Mouse (Mus musculus) midbrain, embryonic 12.5 days (tissue): ENCODE results near the gene Gm20850. TPM values are rescaled to one million over a fixed set of nuclear protein-coding genes. Genes with fewer than 3 reads are reported as not detected.
"Not testable (repeated sequence)": the region's sequence is repeated elsewhere in the genome, so short reads cannot be mapped to it uniquely, and the experiment has no call there.

Source experiments
- ATAC-seq: fragments of 200-750 bp; cut with Nextera tagmentation; 2 replicates; pipeline ENCODE4 v1.8.0; 2017; ENCODE audit warnings: low read depth, moderate TSS enrichment, moderate library complexity; ENCODE audit not compliant: low FRiP score
- H3K27ac ChIP-seq: fragments of 300-500 bp; sonication (generic); replicated peaks from 2 replicates; pipeline ENCODE4 v1.5.1; 2016; ENCODE audit warnings: mild to moderate bottlenecking
- H3K27me3 ChIP-seq: fragments of 300-500 bp; sonication (generic); 2 replicates; pipeline ENCODE4 v1.6.1; 2016; ENCODE audit warnings: mild to moderate bottlenecking
- H3K36me3 ChIP-seq: fragments of 300-500 bp; sonication (generic); 2 replicates; pipeline ENCODE4 v1.6.1; 2016
- H3K4me1 ChIP-seq: fragments of 300-500 bp; sonication (generic); 2 replicates; pipeline ENCODE4 v1.6.1; 2016
- H3K4me2 ChIP-seq: fragments of 300-500 bp; sonication (generic); replicated peaks from 2 replicates; pipeline ENCODE4 v1.6.1; 2016; ENCODE audit warnings: mild to moderate bottlenecking, moderate library complexity
- H3K4me3 ChIP-seq: fragments of 300-500 bp; sonication (generic); 2 replicates; pipeline ENCODE4 v1.5.1; 2016; ENCODE audit warnings: mild to moderate bottlenecking
- H3K9ac ChIP-seq: fragments of 300-500 bp; sonication (generic); replicated peaks from 2 replicates; pipeline ENCODE4 v1.6.1; 2016; ENCODE audit warnings: mild to moderate bottlenecking, moderate library complexity
- H3K9me3 ChIP-seq: fragments of 300-500 bp; sonication (generic); 2 replicates; pipeline ENCODE4 v1.6.1; 2016; ENCODE audit warnings: mild to moderate bottlenecking
- WGBS: fragments of 180-500 bp; shearing (Covaris S2); methylation state at CpG from one replicate; pipeline ENCODE4 v1.1.7; 2016; 5-methylcytosine and 5-hydroxymethylcytosine counted together
- polyA plus RNA-seq: library from polyadenylated mRNA; unstranded; fragments of >200 nt; fragmentation: Nextera tagmentation; extraction: Ambion mirVana; gene quantifications from 2 replicates; pipeline ENCODE4 v1.2.1, GENCODE M21; 2016

Gene Gm20850
- not detected in 2 replicates for polyA plus RNA-seq

GRCm38 (mm10) chrY:75715022-75715421 is at the start of gene Gm20850:
Gene Gm20850 (plus strand): TSS chrY:75715322.
- not testable (repeated sequence) for H3K27me3 ChIP-seq, H3K27ac ChIP-seq, ATAC-seq, H3K36me3 ChIP-seq, H3K4me2 ChIP-seq, H3K4me1 ChIP-seq, H3K4me3 ChIP-seq, H3K9ac ChIP-seq, H3K9me3 ChIP-seq
- WGBS = no CpG with 5 or more reads among the region's 6 CpGs
